Mouse (Mus musculus) E14TG2a.4 (cell line): ENCODE data around the gene Mblac2.

Experiments used
- CTCF ChIP-seq: conservative IDR thresholded peaks from 2 replicates; pipeline ENCODE4 v1.5.1; 2014; ENCODE audit warnings: low read length
- NANOG ChIP-seq: IDR thresholded peaks from 2 replicates; pipeline ENCODE4 v1.6.1; 2014; ENCODE audit warnings: borderline replicate concordance, low read length, mixed read lengths
- POU5F1 ChIP-seq: IDR thresholded peaks from 2 replicates; pipeline ENCODE4 v1.6.1; 2014; ENCODE audit warnings: low read length, borderline replicate concordance

GRCm38 (mm10) chr13:81760379-81760778 lies 49.2 kb downstream of the Mblac2 start:
- TF ChIP-seq CTCF (peak; percentile 66), POU5F1 (no peak), NANOG (no peak)
